Mouse (Mus musculus): Measurements from ENCODE around the gene Sbno2. TPM values are rescaled to one million over a fixed set of nuclear protein-coding genes. Genes with fewer than 3 reads are reported as not detected.
A peak's percentile ranks its signal among the peaks of the same experiment; 100 is the strongest.

Gene Sbno2
- total and polyA plus RNA-seq, 3 experiments, result 9.7 to 24.2 (median 22.6) TPM

DNA sequence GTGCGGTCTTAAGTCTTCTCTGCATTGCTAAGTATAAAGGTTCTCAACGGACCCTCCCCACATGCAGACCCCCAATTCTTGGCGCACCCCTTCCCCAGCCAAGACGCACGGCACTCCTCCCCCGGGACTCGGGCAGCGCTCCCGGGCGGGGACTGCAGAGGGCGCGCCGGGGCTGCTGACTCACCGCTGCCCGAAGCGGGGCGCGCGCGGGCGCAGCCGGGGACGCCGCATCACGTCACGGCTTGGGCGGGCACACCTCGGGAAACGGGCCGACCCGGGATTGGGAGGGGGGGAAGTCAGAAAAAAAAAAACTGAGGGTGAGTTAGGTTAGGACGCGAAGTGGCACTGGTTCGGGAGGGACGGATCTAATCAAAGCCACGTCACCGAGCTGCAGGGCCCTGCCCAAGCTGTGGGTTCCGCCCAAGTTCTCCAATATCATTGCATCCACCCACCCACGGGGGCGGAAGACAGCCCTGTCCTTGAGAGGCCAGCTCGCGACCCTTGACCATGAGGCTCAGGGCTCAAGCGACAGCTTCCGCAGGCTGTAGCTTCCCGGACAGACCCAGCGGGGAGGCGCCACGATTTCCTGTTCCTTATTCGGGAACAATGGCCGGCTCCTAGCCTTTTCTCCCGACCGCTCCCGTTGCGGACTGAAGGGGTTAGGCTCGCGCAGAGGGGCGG lies 43.4 kb upstream of the Sbno2 start:
- dilution Hi-C loops (cut with MboI; ENCODE audit: extremely low pct_ligation_motif_present, extremely low pct_unique_long_range_greater_than_20kb, low sequenced_read_pairs), result no loop called here
- Histone ChIP-seq H3K27me3 (replicated peaks) (no peaks in the 10 kb centered on the region), H3K36me3 (replicated peaks in 1 of 2; ENCODE audit: control insufficient read depth in 1 of 2, insufficient read depth in 1 of 2, low read length in 1 of 2) (peaks cover 35 to 49% of the 10 kb centered on the region in 2 experiments), H3K79me2 (replicated peaks; ENCODE audit: control insufficient read depth, extremely low read depth, insufficient read depth, poor library complexity, severe bottlenecking) (peaks cover 16% of the 10 kb centered on the region), H3K4me3 (replicated peaks in 1 of 3; ENCODE audit: low read depth in 2 of 3, low read length in 2 of 3, poor library complexity in 1 of 3) (peak overlapping the region; percentile 78 to 91 (median 81)), H3K4me2 (ENCODE audit: insufficient read depth, low read depth, poor library complexity, severe bottlenecking) (peak overlapping the region; percentile 63; the same call in 1 of the 2 replicates), H3K9me3 (replicated peaks; ENCODE audit: low read length) (no peaks in the 10 kb centered on the region), H3K27ac (ENCODE audit: insufficient read depth, low read depth) (peak overlapping the region; percentile 58), H3K9ac (ENCODE audit: insufficient read depth, low read depth) (peak overlapping the region; percentile 64), H3K4me1 (ENCODE audit: control insufficient read depth in 1 of 2, insufficient read depth in 2 of 2) (peaks cover 33 to 50% of the 10 kb centered on the region in 2 experiments)
- in situ Hi-C loops (cut with MboI; ENCODE audit: low pct_ligation_motif_present, low pct_unique_long_range_greater_than_20kb, low sequenced_read_pairs), result no loop called here
- no peak; the same call in 1 of the 2 replicates for TF ChIP-seq CHD2 (IDR thresholded peaks at IDR 0.05; ENCODE audit: low read length)
- TF ChIP-seq USF1 (IDR thresholded peaks at IDR 0.05; ENCODE audit: low read depth, low read length), result no peak
- TF ChIP-seq UBTF (IDR thresholded peaks at IDR 0.05; ENCODE audit: low read depth, low read length), result 0 out of 2 replicates have a peak, but pooled peaks have one; percentile 49
- TF ChIP-seq USF2 (conservative IDR thresholded peaks at IDR 0.05; ENCODE audit: low read depth, low read length), result no peak
- no peak for TF ChIP-seq KAT2A (IDR thresholded peaks at IDR 0.05; ENCODE audit: insufficient replicate concordance, low read length)
- no peak for TF ChIP-seq MYC (IDR thresholded peaks at IDR 0.05; ENCODE audit: low read depth, low read length)
- TF ChIP-seq NELFE (IDR thresholded peaks at IDR 0.05; ENCODE audit: low read depth, low read length), result no peak; the same call in 1 of the 2 replicates
- no peak for TF ChIP-seq ZC3H11A (IDR thresholded peaks at IDR 0.05; ENCODE audit: low read depth, low read length)
- TF ChIP-seq ZMIZ1 (IDR thresholded peaks at IDR 0.05; ENCODE audit: low read depth, low read length), result no peak; the same call in 1 of the 2 replicates
- TF ChIP-seq MXI1 (IDR thresholded peaks at IDR 0.05; ENCODE audit: low read depth, low read length), result peak; percentile 7
- TF ChIP-seq ELF1 (IDR thresholded peaks at IDR 0.05; ENCODE audit: low read depth, low read length), result peak; percentile 57
- peak; percentile 68 for TF ChIP-seq IRF4 (IDR thresholded peaks at IDR 0.05; ENCODE audit: low read depth, low read length)
- no peak; the same call in 1 of the 2 replicates for TF ChIP-seq HCFC1 (IDR thresholded peaks at IDR 0.05; ENCODE audit: low read depth, low read length)
- TF ChIP-seq BHLHE40 (IDR thresholded peaks at IDR 0.05; ENCODE audit: low read depth, low read length), result peak; percentile 53; the same call in 1 of the 2 replicates
- TF ChIP-seq CHD1 (IDR thresholded peaks at IDR 0.05; ENCODE audit: low read depth, low read length), result no peak
- peak in 1 of 2 experiments; percentile 99; a peak in 2 of 4 replicates for TF ChIP-seq CTCF (conservative IDR thresholded peaks at IDR 0.05 in 1 of 2, IDR thresholded peaks at IDR 0.05 in 1 of 2; ENCODE audit: low read depth in 2 of 2, low read length in 2 of 2)
- TF ChIP-seq ZNF384 (IDR thresholded peaks at IDR 0.05; ENCODE audit: low read depth, low read length), result peak; percentile 83
- peak; percentile 90 for TF ChIP-seq SMC3 (IDR thresholded peaks at IDR 0.05; ENCODE audit: low read depth, low read length)
- peak; percentile 28 for TF ChIP-seq ETS1 (conservative IDR thresholded peaks at IDR 0.05; ENCODE audit: low read depth, low read length)
- TF ChIP-seq JUN (IDR thresholded peaks at IDR 0.05; ENCODE audit: insufficient read depth, low read depth, low read length), result no peak
- TF ChIP-seq NRF1 (IDR thresholded peaks at IDR 0.05; ENCODE audit: low read depth, low read length), result peak; percentile 70
- TF ChIP-seq POLR2AphosphoS2 (IDR thresholded peaks at IDR 0.05; ENCODE audit: low read depth, low read length), result no peak
- TF ChIP-seq ZKSCAN1 (IDR thresholded peaks at IDR 0.05; ENCODE audit: borderline replicate concordance, low read depth, low read length), result no peak
- TF ChIP-seq RCOR1 (conservative IDR thresholded peaks at IDR 0.05; ENCODE audit: low read depth, low read length), result no peak
- peak; percentile 75; the same call in 1 of the 2 replicates for TF ChIP-seq MAZ (IDR thresholded peaks at IDR 0.05; ENCODE audit: low read depth, low read length)
- TF ChIP-seq SIN3A (IDR thresholded peaks at IDR 0.05; ENCODE audit: low read length), result peak; percentile 73
- peak; percentile 52 for TF ChIP-seq TCF12 (IDR thresholded peaks at IDR 0.05; ENCODE audit: low read depth, low read length)
- no peak for TF ChIP-seq E2F4 (IDR thresholded peaks at IDR 0.05; ENCODE audit: insufficient replicate concordance, low read depth, low read length)
- TF ChIP-seq RAD21 (IDR thresholded peaks at IDR 0.05; ENCODE audit: low read depth, low read length), result peak; percentile 58
- TF ChIP-seq POLR2A (IDR thresholded peaks at IDR 0.05; ENCODE audit: low read depth, low read length), result no peak
- TF ChIP-seq PAX5 (IDR thresholded peaks at IDR 0.05; ENCODE audit: low read length), result no peak
- no peak for TF ChIP-seq MEF2A (IDR thresholded peaks at IDR 0.05; ENCODE audit: borderline replicate concordance, low read depth, low read length)
- no peak for TF ChIP-seq GABPA (IDR thresholded peaks at IDR 0.05; ENCODE audit: insufficient replicate concordance, low read depth, low read length)
- TF ChIP-seq MAFK (IDR thresholded peaks at IDR 0.05; ENCODE audit: insufficient replicate concordance, low read length), result peak; percentile 26; the same call in 1 of the 2 replicates
- TF ChIP-seq MAX (IDR thresholded peaks at IDR 0.05; ENCODE audit: low read length), result no peak
- no peak for TF ChIP-seq JUND (conservative IDR thresholded peaks at IDR 0.05; ENCODE audit: low read depth, low read length)
- TF ChIP-seq EP300 (IDR thresholded peaks at IDR 0.05; ENCODE audit: low read length), result no peak
- no peak for TF ChIP-seq TBP (conservative IDR thresholded peaks at IDR 0.05; ENCODE audit: low read depth, low read length)
- peak; percentile 77 for DNase-seq (ENCODE audit: extremely low read depth)

All from CH12.LX (cell line).